Mouse (Mus musculus) E14TG2a.4 (cell line): Measurements from ENCODE around the gene Zzz3.

Experiments
- CTCF ChIP-seq: conservative IDR thresholded peaks from 2 replicates; pipeline ENCODE4 v1.5.1; 2014; ENCODE audit warnings: low read length
- NANOG ChIP-seq: IDR thresholded peaks from 2 replicates; pipeline ENCODE4 v1.6.1; 2014; ENCODE audit warnings: borderline replicate concordance, low read length, mixed read lengths
- POU5F1 ChIP-seq: IDR thresholded peaks from 2 replicates; pipeline ENCODE4 v1.6.1; 2014; ENCODE audit warnings: low read length, borderline replicate concordance

DNA sequence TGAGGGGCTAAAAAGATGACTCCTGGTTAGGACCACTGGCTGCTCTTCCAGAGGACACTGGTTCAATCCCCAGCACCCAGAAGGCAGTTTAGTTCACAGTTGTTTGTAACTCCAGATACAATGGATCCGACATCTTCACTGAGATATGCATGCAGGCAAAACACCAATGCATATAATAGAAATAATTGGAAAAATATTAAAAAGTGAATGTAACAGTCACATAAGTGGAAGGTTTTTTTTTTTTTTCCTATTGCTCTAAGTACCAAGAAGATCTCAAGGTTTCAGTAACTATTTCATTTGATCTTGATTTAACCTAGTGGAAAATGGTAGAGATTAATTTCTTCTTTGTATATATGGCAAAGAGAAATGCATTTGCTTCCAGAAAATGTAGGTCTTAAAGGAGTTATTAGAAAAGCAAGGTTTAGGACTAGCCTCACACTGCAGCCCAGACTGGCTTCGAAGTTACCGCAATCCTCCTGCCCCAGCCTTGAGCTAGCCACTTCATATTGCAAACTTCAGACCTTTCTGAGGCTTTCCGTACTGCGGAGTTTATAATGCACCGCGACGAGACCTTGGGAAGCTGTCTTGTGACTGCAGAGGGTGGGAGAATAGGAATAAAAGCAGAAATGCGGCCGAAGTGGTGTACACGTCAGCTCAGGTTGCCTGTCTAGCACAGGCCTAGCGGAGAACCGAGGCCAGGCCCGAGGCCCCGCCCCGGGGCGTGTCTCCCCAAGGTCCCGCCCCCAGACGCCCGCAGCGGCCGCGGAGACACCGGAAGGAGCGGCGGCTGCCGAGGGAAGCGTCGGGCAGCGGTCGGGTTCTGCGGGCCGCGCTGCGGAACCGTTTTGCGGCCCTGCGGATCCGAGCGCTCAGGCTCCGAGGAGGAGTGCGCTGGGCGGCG, 49.3 kb upstream of the Zzz3 start, which contains the start of gene Usp33:
- TF ChIP-seq CTCF (no peak), NANOG (no peak), POU5F1 (no peak)
